Mouse (Mus musculus) mouse trophoblast stem cell (cell line): ENCODE results near the gene Dscaml1.

Experiments
- in situ Hi-C, 2 experiments: fragments of 300-500 bp; cut with MseI, MboI; formaldehyde crosslinking; loops; 2 replicates in 1 of 2; 3 replicates in 1 of 2; pipeline ENCODE4 v1.15.1; 2025

The Dscaml1 gene

GRCm38 (mm10) chr9:45426456-45426855 lies at the start of gene Dscaml1:
Gene Dscaml1 (plus strand): TSS chr9:45426628.
- in situ Hi-C loops, result no loop called here

- in situ Hi-C loops, result no loop called here
Measured at GRCm38 (mm10) chr9:45376883-45377282, 49.5 kb upstream of the Dscaml1 start.

GRCm38 (mm10) chr9:45380411-45381251 lies 45.8 kb upstream of the Dscaml1 start:
- in situ Hi-C loops, result loop anchor here in 1 of 2 experiments (10.0 kb wide), 1 partner anchor 156 kb away; no protein-coding TSS in a partner anchor

GRCm38 (mm10) chr9:45382336-45382735 lies 44.1 kb upstream of the Dscaml1 start:
- in situ Hi-C loops, result loop anchor here in 1 of 2 experiments (10.0 kb wide), 1 partner anchor 158 kb away; no protein-coding TSS in a partner anchor

- in situ Hi-C loops, result loop anchor here in 1 of 2 experiments (10.0 kb wide), 1 partner anchor 158 kb away; no protein-coding TSS in a partner anchor
Measured at GRCm38 (mm10) chr9:45382834-45383233, 43.6 kb upstream of the Dscaml1 start.

GRCm38 (mm10) chr9:45383883-45384282 lies 42.5 kb upstream of the Dscaml1 start:
- in situ Hi-C loops, result loop anchor here in 1 of 2 experiments (10.0 kb wide), 1 partner anchor 159 kb away; no protein-coding TSS in a partner anchor

GRCm38 (mm10) chr9:45386698-45387097 lies 39.7 kb upstream of the Dscaml1 start:
- in situ Hi-C loops, result loop anchor here (5.0 to 10.0 kb wide), 3 partner anchors 39 to 162 kb away; no protein-coding TSS in a partner anchor

- in situ Hi-C loops, result loop anchor here (5.0 to 10.0 kb wide), 3 partner anchors 41 to 164 kb away; no protein-coding TSS in a partner anchor
Measured at GRCm38 (mm10) chr9:45388385-45388994, 37.9 kb upstream of the Dscaml1 start.

- in situ Hi-C loops, result loop anchor here (5.0 to 10.0 kb wide), 3 partner anchors 42 to 165 kb away; no protein-coding TSS in a partner anchor
Measured at GRCm38 (mm10) chr9:45389596-45389995, 36.8 kb upstream of the Dscaml1 start.

GRCm38 (mm10) chr9:45391299-45391698 lies 35.1 kb upstream of the Dscaml1 start:
- in situ Hi-C loops, result loop anchor here (5.0 kb wide), 2 partner anchors 89 to 169 kb away; no protein-coding TSS in a partner anchor

- in situ Hi-C loops, result no loop called here
Measured at GRCm38 (mm10) chr9:45395218-45395617, 31.2 kb upstream of the Dscaml1 start.

GRCm38 (mm10) chr9:45395796-45396195 lies 30.6 kb upstream of the Dscaml1 start:
- in situ Hi-C loops, result no loop called here

- in situ Hi-C loops, result no loop called here
Measured at GRCm38 (mm10) chr9:45398336-45398735, 28.1 kb upstream of the Dscaml1 start.

- in situ Hi-C loops, result no loop called here
Measured at GRCm38 (mm10) chr9:45399434-45399833, 27.0 kb upstream of the Dscaml1 start, which contains the start of gene Fxyd2. Gene Fxyd2 (plus strand): TSS chr9:45399669.

GRCm38 (mm10) chr9:45401851-45402250 lies 24.6 kb upstream of the Dscaml1 start:
- in situ Hi-C loops, result no loop called here

- in situ Hi-C loops, result no loop called here
Measured at GRCm38 (mm10) chr9:45402957-45403356, 23.5 kb upstream of the Dscaml1 start.

- in situ Hi-C loops, result no loop called here
Measured at GRCm38 (mm10) chr9:45405694-45406093, 20.7 kb upstream of the Dscaml1 start.

- in situ Hi-C loops, result no loop called here
Measured at GRCm38 (mm10) chr9:45406808-45407207, 19.6 kb upstream of the Dscaml1 start.

- in situ Hi-C loops, result no loop called here
Measured at GRCm38 (mm10) chr9:45407706-45408675, 18.4 kb upstream of the Dscaml1 start.

- in situ Hi-C loops, result loop anchor here (5.0 to 10.0 kb wide), 2 partner anchors 335 to 342 kb away; no protein-coding TSS in a partner anchor
Measured at GRCm38 (mm10) chr9:45410193-45410592, 16.2 kb upstream of the Dscaml1 start.

GRCm38 (mm10) chr9:45410614-45411013 lies 15.8 kb upstream of the Dscaml1 start:
- in situ Hi-C loops, result loop anchor here (5.0 to 10.0 kb wide), 2 partner anchors 334 to 342 kb away; no protein-coding TSS in a partner anchor
